Mouse (Mus musculus) hindbrain, embryonic 11.5 days (tissue): Measurements from ENCODE around the gene Nr1d1. TPM values are rescaled to one million over a fixed set of nuclear protein-coding genes. Genes with fewer than 3 reads are reported as not detected.
A peak's percentile ranks its signal among the peaks of the same experiment; 100 is the strongest.

Experiments used
- ATAC-seq: fragments of 200-750 bp; cut with Nextera tagmentation; 2 replicates; pipeline ENCODE4 v1.8.0; 2017; ENCODE audit warnings: mild to moderate bottlenecking, moderate TSS enrichment, moderate library complexity; ENCODE audit not compliant: low FRiP score
- DNase-seq: peaks from one replicate; pipeline ENCODE4 v3.0.0-alpha.2; 2015; ENCODE audit warnings: low spot score
- H3K27ac ChIP-seq: fragments of 300-500 bp; sonication (generic); 2 replicates; pipeline ENCODE4 v1.5.1; 2014; ENCODE audit warnings: mild to moderate bottlenecking, low read depth, low read length
- H3K27me3 ChIP-seq: fragments of 300-500 bp; sonication (generic); 2 replicates; pipeline ENCODE4 v1.6.1; 2014; ENCODE audit warnings: mild to moderate bottlenecking, low read length, moderate library complexity, mixed read lengths; ENCODE audit not compliant: control insufficient read depth, insufficient read depth
- H3K36me3 ChIP-seq: fragments of 300-500 bp; sonication (generic); 2 replicates; pipeline ENCODE4 v1.6.1; 2014; ENCODE audit warnings: mild to moderate bottlenecking, low read length, moderate library complexity, mixed read lengths; ENCODE audit not compliant: control insufficient read depth, insufficient read depth
- H3K4me1 ChIP-seq: fragments of 300-500 bp; sonication (generic); replicated peaks from 2 replicates; pipeline ENCODE4 v1.6.1; 2014; ENCODE audit warnings: low read length, mixed read lengths; ENCODE audit not compliant: control insufficient read depth, insufficient read depth
- H3K4me2 ChIP-seq: fragments of 300-500 bp; sonication (generic); replicated peaks from 2 replicates; pipeline ENCODE4 v1.6.1; 2014; ENCODE audit warnings: mild to moderate bottlenecking, low read depth, low read length
- H3K4me3 ChIP-seq: fragments of 300-500 bp; sonication (generic); 2 replicates; pipeline ENCODE4 v1.5.1; 2014; ENCODE audit warnings: low read depth, low read length
- H3K9ac ChIP-seq: fragments of 300-500 bp; sonication (generic); 2 replicates; pipeline ENCODE4 v1.6.1; 2014; ENCODE audit warnings: low read depth, low read length
- H3K9me3 ChIP-seq: fragments of 300-500 bp; sonication (generic); 2 replicates; pipeline ENCODE4 v1.6.1; 2016; ENCODE audit warnings: low read length; ENCODE audit not compliant: control insufficient read depth
- WGBS: fragments of 180-500 bp; shearing (Covaris S2); extraction: QIAGEN DNeasy Blood & Tissue Kit; methylation state at CpG from one replicate; pipeline ENCODE4 v1.1.7; 2014; 5-methylcytosine and 5-hydroxymethylcytosine counted together
- polyA plus RNA-seq: library from polyadenylated mRNA; unstranded; fragments of >200 nt; fragmentation: Nextera tagmentation; extraction: Ambion mirVana; gene quantifications from 2 replicates; pipeline ENCODE4 v1.2.1, GENCODE M21; 2014

The Nr1d1 gene
- polyA plus RNA-seq, 1 experiment from 2014 or later: 1.4 TPM

DNA sequence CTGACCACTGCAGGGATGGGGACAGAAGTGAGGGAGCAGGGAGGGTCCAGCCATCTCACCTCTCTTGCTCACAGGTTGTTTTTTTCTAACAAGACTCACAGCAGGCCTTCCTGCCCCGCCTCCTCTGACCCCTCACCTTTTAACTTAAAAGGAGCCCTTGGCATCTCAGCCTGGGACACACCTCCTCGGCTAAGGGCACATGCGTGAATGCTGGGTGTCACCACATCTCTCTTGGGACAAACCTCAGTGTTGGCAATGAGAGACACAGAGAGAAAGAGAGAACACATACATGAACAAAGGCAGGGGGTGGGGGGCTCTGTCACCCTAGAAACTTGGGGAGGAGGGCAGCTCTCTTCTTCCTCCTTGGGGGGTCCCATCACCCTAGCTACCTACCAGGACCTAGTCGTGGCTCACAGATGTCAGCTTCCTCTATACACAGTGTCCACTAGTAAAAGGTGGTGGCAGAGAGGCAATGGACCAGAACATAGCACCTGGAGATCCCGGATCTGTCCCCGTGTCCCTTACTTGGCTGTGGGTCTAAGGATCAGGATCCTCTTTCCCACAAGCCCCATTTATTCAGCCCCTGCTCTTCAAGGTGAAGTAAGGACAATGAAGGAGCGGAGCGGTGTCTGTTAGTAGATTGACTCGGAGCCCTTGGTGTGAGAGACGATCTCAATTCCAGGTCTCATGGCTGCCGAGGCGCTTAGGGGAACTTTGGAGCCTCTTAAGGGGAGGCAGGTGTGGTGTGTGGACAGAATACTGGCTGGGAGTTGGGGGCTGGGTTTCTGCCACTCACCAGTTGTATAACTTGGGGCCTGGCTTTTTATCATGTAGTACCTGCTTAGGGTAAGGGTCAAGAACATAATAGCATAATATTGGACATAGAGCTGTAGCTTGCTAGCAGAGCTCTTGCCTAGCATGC, 28.9 kb downstream of the Nr1d1 start:
- Histone ChIP-seq H3K9me3 (no peaks in the 10 kb centered on the region), H3K27ac (peak overlapping the region; percentile 76; the same call in 1 of the 2 replicates), H3K9ac (no peak overlapping the region), H3K4me3 (no peak overlapping the region), H3K36me3 (no peaks in the 10 kb centered on the region), H3K4me1 (peaks cover 58% of the 10 kb centered on the region), H3K4me2 (no peak overlapping the region), H3K27me3 (no peaks in the 10 kb centered on the region)
- 48% methylated on average over 12 of the region's 12 CpGs for WGBS
- DNase-seq (no peak), ATAC-seq (no peak)

DNA sequence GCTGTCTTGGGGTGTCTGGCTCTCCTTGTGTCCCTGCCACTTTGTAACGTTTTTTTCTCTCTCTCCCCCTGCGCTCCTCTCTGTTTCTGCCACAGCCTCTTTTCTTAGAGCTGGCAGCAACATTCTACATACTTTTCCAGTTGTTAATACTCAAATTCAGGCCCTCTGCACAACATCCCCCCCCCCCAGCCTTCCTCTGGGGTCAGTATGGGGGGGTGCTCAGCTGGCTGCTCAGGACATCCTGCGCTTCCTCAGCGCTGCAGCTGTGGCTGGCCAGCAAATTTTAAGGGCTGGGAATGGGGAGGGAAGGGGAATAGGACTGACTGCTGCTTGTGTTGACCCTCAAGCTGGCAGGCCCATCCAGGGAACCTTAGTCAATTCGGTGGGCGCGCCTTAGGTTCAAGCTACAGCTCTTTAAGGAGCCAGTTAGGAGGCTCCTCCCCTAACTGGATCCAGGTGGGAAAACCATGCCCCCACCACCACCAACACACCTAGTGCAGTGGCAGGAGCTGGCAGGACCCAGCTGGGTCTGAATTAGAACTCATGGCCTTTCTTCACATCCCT, 30.6 kb downstream of the Nr1d1 start:
- H3K27ac ChIP-seq: peak overlapping the region; percentile 96
- no peaks in the 10 kb centered on the region for H3K9me3 ChIP-seq
- H3K9ac ChIP-seq: peak overlapping the region; percentile 59
- ATAC-seq (no peak), DNase-seq (no peak)
- peak overlapping the region; percentile 79 for H3K4me2 ChIP-seq
- H3K4me1 ChIP-seq: peaks cover 53% of the 10 kb centered on the region
- H3K4me3 ChIP-seq: peak overlapping the region; percentile 82
- WGBS: 38% methylated on average over 7 of the region's 7 CpGs
- H3K27me3 ChIP-seq: no peaks in the 10 kb centered on the region
- H3K36me3 ChIP-seq: no peaks in the 10 kb centered on the region

DNA sequence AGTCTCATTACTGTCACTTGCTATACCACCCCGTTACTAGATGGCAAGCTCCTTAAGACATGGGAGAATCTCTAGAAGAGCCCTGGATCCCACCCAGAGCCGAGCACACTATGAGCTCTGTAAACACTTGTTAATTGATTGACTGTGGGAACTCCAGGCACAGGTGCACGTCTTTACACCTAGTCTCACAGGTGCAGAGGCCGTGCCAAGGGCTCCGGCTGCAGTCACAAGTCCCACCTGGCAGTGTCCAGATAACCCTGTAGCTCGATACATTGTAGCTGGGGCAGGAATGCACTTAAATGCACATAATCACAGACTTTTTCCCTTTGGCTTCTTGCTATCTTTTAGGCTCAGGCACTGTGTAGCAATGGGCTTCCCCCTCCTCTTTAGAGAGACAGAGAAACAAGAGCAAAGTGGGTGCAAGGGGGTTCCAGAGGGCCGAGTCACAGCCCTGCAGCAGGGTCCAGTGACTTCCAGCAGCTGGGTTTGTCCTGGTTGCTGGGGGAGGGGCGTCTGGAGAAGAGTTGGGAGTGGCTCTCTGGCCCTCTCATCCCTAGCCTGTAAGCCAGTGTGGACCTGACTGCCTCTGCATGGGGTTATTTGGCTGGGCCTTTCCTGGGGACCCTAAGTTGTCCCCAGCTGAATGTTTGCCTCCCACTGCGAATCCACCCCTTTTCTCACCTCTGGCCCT, 31.3 kb downstream of the Nr1d1 start:
- peak overlapping the region; percentile 82 for H3K4me3 ChIP-seq
- DNase-seq: peak; percentile 78
- H3K9ac ChIP-seq: peak overlapping the region; percentile 59
- H3K36me3 ChIP-seq: no peaks in the 10 kb centered on the region
- no peaks in the 10 kb centered on the region for H3K9me3 ChIP-seq
- H3K4me2 ChIP-seq: peak overlapping the region; percentile 79
- H3K27ac ChIP-seq: peak overlapping the region; percentile 96
- no peaks in the 10 kb centered on the region for H3K27me3 ChIP-seq
- ATAC-seq: peak; percentile 8; the same call in 1 of the 2 replicates
- H3K4me1 ChIP-seq: peaks cover 48% of the 10 kb centered on the region
- 7% methylated on average over 9 of the region's 9 CpGs for WGBS

DNA sequence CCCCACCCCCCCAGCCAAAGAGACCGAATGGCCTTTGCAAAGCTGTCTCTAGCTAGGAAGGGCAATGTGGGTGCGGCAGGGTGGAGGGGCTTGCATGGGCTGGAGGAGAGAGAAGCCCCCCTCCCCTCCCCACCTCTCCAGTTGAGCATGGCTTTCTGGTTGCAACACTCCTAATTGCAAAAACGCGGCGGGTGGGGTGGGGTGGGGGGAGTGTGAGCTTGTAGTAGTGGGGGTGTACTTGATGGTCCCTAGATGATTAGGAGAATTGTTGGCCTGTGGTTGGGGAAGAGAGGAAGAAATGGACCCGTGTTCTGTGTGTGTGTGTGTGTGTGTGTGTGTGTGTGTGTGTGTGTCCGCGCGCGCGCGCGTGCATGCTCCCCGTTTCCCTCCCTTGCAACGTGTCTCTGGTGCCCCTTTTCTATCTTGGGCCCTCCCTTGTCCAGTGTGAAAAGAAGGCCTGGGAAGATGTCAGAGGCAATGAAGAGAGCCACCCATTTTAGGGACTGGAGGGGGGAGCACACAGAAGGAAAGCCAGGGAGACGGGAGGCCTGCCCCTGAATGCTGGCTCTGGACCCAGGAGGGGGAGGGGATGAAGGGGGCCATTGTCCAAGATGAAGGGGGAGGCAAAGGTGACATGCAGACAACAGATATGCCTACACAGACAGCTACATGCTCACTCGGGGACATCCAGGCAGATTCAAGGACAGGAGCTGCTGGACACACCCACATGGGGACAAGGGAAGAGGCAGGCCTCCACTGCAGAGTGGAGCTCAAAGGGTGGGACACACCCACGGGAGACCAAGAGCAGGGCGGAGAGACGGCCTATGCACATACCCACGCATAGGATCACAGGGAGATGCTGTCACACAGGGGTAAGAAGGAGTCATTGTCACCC, 32.5 kb downstream of the Nr1d1 start:
- Histone ChIP-seq H3K4me2 (peak overlapping the region; percentile 79), H3K4me3 (peak overlapping the region; percentile 82), H3K36me3 (no peaks in the 10 kb centered on the region), H3K4me1 (peaks cover 38% of the 10 kb centered on the region), H3K9ac (peak overlapping the region; percentile 93), H3K27me3 (no peaks in the 10 kb centered on the region), H3K9me3 (no peaks in the 10 kb centered on the region), H3K27ac (peak overlapping the region; percentile 96)
- peak; percentile 21 for ATAC-seq
- peak; percentile 56 for DNase-seq
- 5% methylated on average over 17 of the region's 21 CpGs for WGBS

DNA sequence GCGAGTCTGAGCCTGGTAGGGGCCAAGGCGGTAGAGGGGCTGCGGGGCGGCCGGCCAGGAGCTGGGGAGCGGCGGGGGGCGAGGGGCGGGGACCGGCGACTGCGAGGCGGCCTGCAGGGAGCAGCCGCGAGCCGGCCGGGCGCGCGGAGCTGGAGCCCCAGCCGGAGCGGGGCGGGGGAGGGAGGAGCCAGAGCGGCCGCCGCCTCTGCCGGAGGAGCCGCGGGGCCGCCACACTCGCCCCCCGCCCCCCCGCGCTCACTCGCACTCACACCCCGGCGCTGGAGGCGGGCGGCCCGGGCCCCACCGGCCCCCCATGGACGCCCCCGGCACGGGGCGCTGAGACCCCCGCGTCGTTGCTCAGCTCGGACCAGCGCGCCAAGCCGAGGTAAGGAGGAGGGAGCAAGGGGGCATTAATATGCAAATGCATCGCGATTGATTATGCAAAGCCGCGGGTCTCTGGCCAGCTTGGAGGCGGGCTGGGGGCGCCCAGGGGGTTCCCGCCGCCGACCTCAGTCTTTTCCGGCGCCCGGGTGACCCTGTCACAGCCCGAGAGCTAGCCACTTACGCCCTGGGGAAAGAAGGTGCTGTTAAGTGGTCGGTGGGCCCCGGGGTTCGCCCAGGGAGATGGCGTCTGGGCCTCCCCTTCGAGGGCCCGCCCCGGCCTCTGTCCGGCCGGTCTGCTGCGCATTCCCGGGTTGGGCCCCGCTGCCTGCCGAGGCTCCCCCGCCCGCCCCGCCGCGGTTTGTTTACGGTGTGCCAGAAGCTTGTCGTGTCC, 33.3 kb downstream of the Nr1d1 start:
- Histone ChIP-seq H3K4me2 (peak overlapping the region; percentile 79), H3K27me3 (no peaks in the 10 kb centered on the region), H3K36me3 (no peaks in the 10 kb centered on the region), H3K9me3 (no peaks in the 10 kb centered on the region), H3K9ac (peak overlapping the region; percentile 93), H3K4me3 (peak overlapping the region; percentile 82), H3K4me1 (peaks cover 32% of the 10 kb centered on the region), H3K27ac (peak overlapping the region; percentile 96)
- 1% methylated on average over 50 of the region's 86 CpGs for WGBS
- ATAC-seq (peak; percentile 64), DNase-seq (peak; percentile 88)

DNA sequence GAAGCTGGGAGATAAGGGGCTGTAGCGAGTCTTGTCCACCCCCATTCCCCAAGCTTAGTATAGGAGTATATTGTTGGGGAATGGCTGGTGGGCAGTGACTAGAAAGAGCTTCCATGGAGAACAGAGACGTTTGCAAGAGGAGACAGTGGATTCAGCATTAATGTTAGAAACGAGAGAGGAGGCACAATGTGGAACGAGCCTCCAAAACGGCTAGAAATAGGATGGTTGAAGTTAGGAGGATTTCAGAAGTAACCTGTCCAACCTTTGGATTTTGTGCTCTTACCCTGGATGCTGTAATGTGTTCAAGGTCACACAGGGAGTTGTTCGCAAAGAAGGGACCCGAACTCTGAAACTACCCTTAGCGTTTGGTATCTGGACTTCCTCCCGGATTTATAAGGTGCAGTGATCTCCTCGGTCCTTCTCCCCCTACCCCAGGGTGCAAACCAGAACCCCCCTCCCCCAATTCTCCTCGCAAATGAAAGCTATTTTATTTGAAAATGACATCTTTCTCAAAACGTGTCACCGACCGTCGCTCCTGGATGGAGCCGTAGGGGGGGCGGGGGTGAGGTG, 34.0 kb downstream of the Nr1d1 start:
- Histone ChIP-seq H3K4me3 (peak overlapping the region; percentile 82), H3K27ac (peak overlapping the region; percentile 96), H3K4me1 (peaks cover 27% of the 10 kb centered on the region), H3K9me3 (no peaks in the 10 kb centered on the region), H3K27me3 (no peaks in the 10 kb centered on the region), H3K36me3 (no peaks in the 10 kb centered on the region), H3K9ac (peak overlapping the region; percentile 93), H3K4me2 (peak overlapping the region; percentile 79)
- no peak for DNase-seq
- under 1% methylated on average over 17 of the region's 17 CpGs for WGBS
- no peak for ATAC-seq

DNA sequence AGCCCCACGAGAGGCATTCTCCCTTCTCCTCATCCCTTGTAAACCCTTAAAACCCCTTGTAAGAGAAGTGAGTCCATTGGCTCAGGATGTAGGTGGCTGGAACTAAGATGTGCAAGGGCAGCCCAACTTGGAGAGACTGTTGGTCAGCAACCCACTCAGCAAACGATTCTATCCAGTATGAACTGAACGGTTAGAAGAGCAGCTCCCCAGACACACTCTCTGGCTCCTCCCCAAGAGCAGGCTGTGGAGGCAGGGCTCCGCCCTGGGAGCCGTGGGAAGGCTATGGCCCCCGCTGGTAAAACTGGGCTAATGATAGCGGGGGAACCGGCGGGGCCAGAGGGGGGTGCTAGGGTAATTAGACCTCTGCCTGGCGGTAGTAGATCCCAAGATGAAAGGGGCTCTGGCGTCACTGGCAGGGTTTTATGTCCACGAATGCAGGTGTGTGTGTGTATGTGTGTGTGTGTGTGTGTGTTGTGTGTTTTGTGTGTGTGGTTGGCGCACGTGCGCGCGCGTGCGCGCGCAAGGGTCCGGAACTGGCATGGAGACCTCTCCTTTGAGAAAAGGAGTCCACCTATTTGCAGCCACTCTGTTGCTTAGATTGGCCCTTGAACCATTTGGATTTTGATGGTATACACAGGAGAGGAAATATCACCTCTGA, 34.6 kb downstream of the Nr1d1 start, which contains the start of gene Thra:
Gene Thra (plus strand): TSS at position 246 of the 658 bp plus-strand sequence.
- Histone ChIP-seq H3K9me3 (no peaks in the 10 kb centered on the region), H3K36me3 (no peaks in the 10 kb centered on the region), H3K27me3 (no peaks in the 10 kb centered on the region), H3K4me1 (peaks cover 24% of the 10 kb centered on the region), H3K4me2 (peak within 1 kb of the TSS; percentile 79), H3K9ac (peak within 1 kb of the TSS; percentile 93), H3K27ac (peak within 1 kb of the TSS; percentile 96), H3K4me3 (peak within 1 kb of the TSS; percentile 82)
- DNase-seq (peak; percentile 73), ATAC-seq (peak; percentile 32; the same call in 1 of the 2 replicates)
- under 1% methylated on average over 22 of the region's 22 CpGs for WGBS
